Comparison of ENCODE assay signal across 8 mouse cellular contexts in the genomic region with DNA sequence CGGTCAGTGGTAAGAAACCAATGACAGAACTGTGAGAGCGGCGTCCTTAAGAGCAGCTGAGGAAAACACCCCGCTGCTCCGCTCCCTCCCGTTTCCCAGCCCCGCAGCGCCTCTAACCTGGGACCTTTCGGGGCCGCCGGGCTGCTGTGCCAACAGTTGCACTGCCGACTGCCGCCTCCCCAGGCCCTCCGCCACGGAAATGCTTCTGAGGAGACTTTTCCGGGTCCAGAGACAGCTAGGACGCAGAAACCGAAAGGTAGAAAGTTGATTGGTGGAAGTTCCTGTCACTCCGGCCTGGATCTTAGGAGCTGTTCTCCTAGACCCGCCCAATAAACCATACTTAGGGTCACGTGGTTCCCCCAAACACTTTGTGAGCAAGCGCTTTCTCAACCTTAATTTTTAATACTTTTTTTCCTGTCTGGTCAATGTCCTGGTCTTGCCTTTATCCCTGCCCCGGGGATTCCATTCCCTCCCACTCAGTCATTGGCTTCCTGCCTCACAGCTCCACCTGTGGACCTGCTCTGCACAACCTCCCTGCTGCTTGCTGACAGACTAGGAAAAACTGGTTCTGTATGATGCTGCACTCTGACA. TPM values are rescaled to one million over a fixed set of nuclear protein-coding genes. Genes with fewer than 3 reads are reported as not detected.
DNase-seq lines count a peak whose midpoint lies in the region; ATAC-seq and TF ChIP-seq lines count a peak whose summit lies in the region.
"Not testable (repeated sequence)": the region's sequence is repeated elsewhere in the genome, so short reads cannot be mapped to it uniquely, and the experiment has no call there.

Zfp994 (minus strand) TSS at position 195 of the 591 bp plus-strand sequence.

- not testable (repeated sequence) for H3K27me3 ChIP-seq in megakaryocyte, embryonic 14.5 days (replicated peaks)

- DNase-seq in gastrocnemius, adult 8-10 months (ENCODE audit: low spot score in 2 of 2): peak; percentile 87 to 89
- peak; percentile 93 for DNase-seq in hindlimb bud, embryonic 11.5 days (ENCODE audit: extremely low spot score, low read depth, low spot score)
- DNase-seq in left cerebral cortex, adult 8-10 months (ENCODE audit: low spot score in 2 of 2): peak; percentile 89 to 97
- peak; percentile 98 to 99 for DNase-seq in right cerebral cortex, postnatal 10 days (ENCODE audit: low spot score in 2 of 2)
- peak; percentile 86 for DNase-seq in urinary bladder, postnatal 25 days (ENCODE audit: low spot score)

- TF ChIP-seq POLR2A in cortical plate, adult 2 months (IDR thresholded peaks at IDR 0.05; ENCODE audit: extremely low read depth, insufficient read depth, low read length): 0 out of 2 replicates have a peak, but pooled peaks have one; percentile 32

- not testable (repeated sequence) for TF ChIP-seq CTCF in cortical plate, adult 2 months (IDR thresholded peaks at IDR 0.05; ENCODE audit: extremely low read depth, insufficient read depth, low read length)

- peak within 1 kb of the TSS; percentile 87; the same call in 1 of the 2 replicates for H3K27ac ChIP-seq in cortical plate, adult 2 months (ENCODE audit: insufficient read depth, low read length)

- not testable (repeated sequence) for H3K36me3 ChIP-seq in megakaryocyte, embryonic 14.5 days (replicated peaks; ENCODE audit: low read length)

- ATAC-seq in activated CD4-positive, CD25-positive, alpha-beta regulatory T cell, adult 4 months: peak; percentile 98

- H3K4me1 ChIP-seq in cortical plate, adult 2 months (ENCODE audit: control insufficient read depth, insufficient read depth, low read length); megakaryocyte, embryonic 14.5 days: not testable (repeated sequence)

- H3K4me3 ChIP-seq in cortical plate, adult 2 months (ENCODE audit: insufficient read depth, low read length): peak within 1 kb of the TSS; percentile 62
- peak within 1 kb of the TSS; percentile 90 for H3K4me3 ChIP-seq in megakaryocyte, embryonic 14.5 days (replicated peaks)

- H3K9me3 ChIP-seq in megakaryocyte, embryonic 14.5 days: not testable (repeated sequence)

RNA-seq across cellular contexts. Expression of gene Zfp994, which starts in this region (rescaled TPM):
- 1 to 10 TPM; 4.5 to 5.5 TPM for polyA plus RNA-seq in activated CD4-positive, CD25-positive, alpha-beta regulatory T cell, adult 4 months (2017; shearing (Covaris generic))
- polyA plus RNA-seq in cortical plate, adult 2 months (2012; rRNA removed): 2.0 and 2.3 TPM in 2 replicates
- 1 to 10 TPM; 1.8 to 3.0 (median 2.6) TPM for total RNA-seq in gastrocnemius, adult 8-10 months (2022)
- total RNA-seq in left cerebral cortex, adult 8-10 months (2022): 1 to 10 TPM; 5.2 to 5.6 (median 5.4) TPM
- polyA plus RNA-seq in megakaryocyte, embryonic 14.5 days (2012; ENCODE audit: insufficient read depth, low replicate concordance): 0.23 TPM in 1 of 2 replicates, not detected in the other

Comparison
In these comparisons a context has a peak if more than half of its experiments do, and no peak if none do; other contexts are left out.
1. Peak in every context shown above with its lines: DNase-seq, ATAC-seq, H3K4me3 ChIP-seq and H3K27ac ChIP-seq.